Mouse (Mus musculus): ENCODE data around the gene Ftcd. TPM values are rescaled to one million over a fixed set of nuclear protein-coding genes. Genes with fewer than 3 reads are reported as not detected.
A peak's percentile ranks its signal among the peaks of the same experiment; 100 is the strongest.

Ftcd gene
- polyA plus RNA-seq, 1 experiment: not detected

GRCm38 (mm10) chr10:76612473-76612872 lies 37.0 kb downstream of the Ftcd start:
- Histone ChIP-seq H3K4me1 (ENCODE audit: control insufficient read depth, insufficient read depth, low read length) (no peaks in the 10 kb centered on the region), H3K4me3 (replicated peaks; ENCODE audit: insufficient read depth, low read depth, low read length) (no peak overlapping the region), H3K27me3 (ENCODE audit: control insufficient read depth, insufficient read depth, low read length) (no peaks in the 10 kb centered on the region), H3K27ac (ENCODE audit: insufficient read depth, low read length) (no peak overlapping the region)
- WGBS: 85% methylated on average over 7 of the region's 7 CpGs
- no peak for DNase-seq
- no peak for TF ChIP-seq POLR2A (IDR thresholded peaks at IDR 0.05; ENCODE audit: borderline replicate concordance, insufficient read depth, low read length)
- TF ChIP-seq CTCF (IDR thresholded peaks at IDR 0.05; ENCODE audit: borderline replicate concordance, insufficient read depth, low read depth, low read length): no peak

- Histone ChIP-seq H3K27me3 (ENCODE audit: control insufficient read depth, insufficient read depth, low read length) (no peaks in the 10 kb centered on the region; the same call in 1 of the 2 replicates), H3K4me1 (ENCODE audit: control insufficient read depth, insufficient read depth, low read length) (no peaks in the 10 kb centered on the region), H3K27ac (ENCODE audit: insufficient read depth, low read length) (no peak overlapping the region), H3K4me3 (replicated peaks; ENCODE audit: insufficient read depth, low read depth, low read length) (no peak overlapping the region)
- no peak for TF ChIP-seq POLR2A (IDR thresholded peaks at IDR 0.05; ENCODE audit: borderline replicate concordance, insufficient read depth, low read length)
- WGBS: 84% methylated on average over 4 of the region's 4 CpGs
- no peak for DNase-seq
Observed at GRCm38 (mm10) chr10:76622411-76622810, 47.0 kb downstream of the Ftcd start.

GRCm38 (mm10) chr10:76622928-76623680 lies 47.7 kb downstream of the Ftcd start, which contains the start of gene Col6a2:
Col6a2 (minus strand) TSS chr10:76623630.
- TF ChIP-seq CTCF (IDR thresholded peaks at IDR 0.05; ENCODE audit: borderline replicate concordance, insufficient read depth, low read depth, low read length): peak; percentile 41; the same call in 1 of the 2 replicates
- no peak for TF ChIP-seq POLR2A (IDR thresholded peaks at IDR 0.05; ENCODE audit: borderline replicate concordance, insufficient read depth, low read length)
- H3K4me3 ChIP-seq (replicated peaks; ENCODE audit: insufficient read depth, low read depth, low read length): peak within 1 kb of the TSS; percentile 43
- WGBS: 4% methylated on average over 31 of the region's 31 CpGs
- H3K4me1 ChIP-seq (ENCODE audit: control insufficient read depth, insufficient read depth, low read length): no peaks in the 10 kb centered on the region
- DNase-seq: peak; percentile 68 to 81
- H3K27me3 ChIP-seq (ENCODE audit: control insufficient read depth, insufficient read depth, low read length): no peaks in the 10 kb centered on the region; the same call in 1 of the 2 replicates
- H3K27ac ChIP-seq (ENCODE audit: insufficient read depth, low read length): no peak within 1 kb of the TSS

GRCm38 (mm10) chr10:76623734-76624133 lies 48.3 kb downstream of the Ftcd start:
- no peak for TF ChIP-seq CTCF (IDR thresholded peaks at IDR 0.05; ENCODE audit: borderline replicate concordance, insufficient read depth, low read depth, low read length)
- TF ChIP-seq POLR2A (IDR thresholded peaks at IDR 0.05; ENCODE audit: borderline replicate concordance, insufficient read depth, low read length): no peak
- Histone ChIP-seq H3K4me1 (ENCODE audit: control insufficient read depth, insufficient read depth, low read length) (no peaks in the 10 kb centered on the region), H3K4me3 (replicated peaks; ENCODE audit: insufficient read depth, low read depth, low read length) (no peak overlapping the region), H3K27ac (ENCODE audit: insufficient read depth, low read length) (no peak overlapping the region), H3K27me3 (ENCODE audit: control insufficient read depth, insufficient read depth, low read length) (no peaks in the 10 kb centered on the region; the same call in 1 of the 2 replicates)
- no peak for DNase-seq
- 34% methylated on average over 7 of the region's 7 CpGs for WGBS

- TF ChIP-seq POLR2A (IDR thresholded peaks at IDR 0.05; ENCODE audit: borderline replicate concordance, insufficient read depth, low read length) (no peak), CTCF (IDR thresholded peaks at IDR 0.05; ENCODE audit: borderline replicate concordance, insufficient read depth, low read depth, low read length) (no peak)
- no peak overlapping the region for H3K27ac ChIP-seq (ENCODE audit: insufficient read depth, low read length)
- no peak for DNase-seq
- WGBS: 35% methylated on average over 7 of the region's 7 CpGs
- H3K4me1 ChIP-seq (ENCODE audit: control insufficient read depth, insufficient read depth, low read length): no peaks in the 10 kb centered on the region
- H3K27me3 ChIP-seq (ENCODE audit: control insufficient read depth, insufficient read depth, low read length): no peaks in the 10 kb centered on the region; the same call in 1 of the 2 replicates
- no peak overlapping the region for H3K4me3 ChIP-seq (replicated peaks; ENCODE audit: insufficient read depth, low read depth, low read length)
Observed at GRCm38 (mm10) chr10:76624903-76625302, 49.5 kb downstream of the Ftcd start.

- no peak overlapping the region for H3K27ac ChIP-seq (ENCODE audit: insufficient read depth, low read length)
- no peak for DNase-seq
- no peaks in the 10 kb centered on the region; the same call in 1 of the 2 replicates for H3K27me3 ChIP-seq (ENCODE audit: control insufficient read depth, insufficient read depth, low read length)
- TF ChIP-seq POLR2A (IDR thresholded peaks at IDR 0.05; ENCODE audit: borderline replicate concordance, insufficient read depth, low read length) (no peak), CTCF (IDR thresholded peaks at IDR 0.05; ENCODE audit: borderline replicate concordance, insufficient read depth, low read depth, low read length) (no peak)
- H3K4me1 ChIP-seq (ENCODE audit: control insufficient read depth, insufficient read depth, low read length): no peaks in the 10 kb centered on the region
- 92% methylated on average over 5 of the region's 5 CpGs for WGBS
- no peak overlapping the region for H3K4me3 ChIP-seq (replicated peaks; ENCODE audit: insufficient read depth, low read depth, low read length)
Observed at GRCm38 (mm10) chr10:76627714-76628113, 52.3 kb downstream of the Ftcd start.

- H3K27me3 ChIP-seq (ENCODE audit: control insufficient read depth, insufficient read depth, low read length): no peaks in the 10 kb centered on the region
- TF ChIP-seq CTCF (IDR thresholded peaks at IDR 0.05; ENCODE audit: borderline replicate concordance, insufficient read depth, low read depth, low read length) (no peak), POLR2A (IDR thresholded peaks at IDR 0.05; ENCODE audit: borderline replicate concordance, insufficient read depth, low read length) (no peak)
- no peak overlapping the region for H3K4me3 ChIP-seq (replicated peaks; ENCODE audit: insufficient read depth, low read depth, low read length)
- H3K27ac ChIP-seq (ENCODE audit: insufficient read depth, low read length): no peak overlapping the region
- DNase-seq: no peak
- no peaks in the 10 kb centered on the region for H3K4me1 ChIP-seq (ENCODE audit: control insufficient read depth, insufficient read depth, low read length)
- WGBS: 93% methylated on average over 1 of the region's 1 CpGs
Observed at GRCm38 (mm10) chr10:76630657-76631056, 55.2 kb downstream of the Ftcd start.

- Histone ChIP-seq H3K27me3 (ENCODE audit: control insufficient read depth, insufficient read depth, low read length) (no peaks in the 10 kb centered on the region), H3K4me3 (replicated peaks; ENCODE audit: insufficient read depth, low read depth, low read length) (no peak overlapping the region), H3K27ac (ENCODE audit: insufficient read depth, low read length) (no peak overlapping the region), H3K4me1 (ENCODE audit: control insufficient read depth, insufficient read depth, low read length) (no peaks in the 10 kb centered on the region)
- WGBS: 80% methylated on average over 8 of the region's 8 CpGs
- TF ChIP-seq POLR2A (IDR thresholded peaks at IDR 0.05; ENCODE audit: borderline replicate concordance, insufficient read depth, low read length) (no peak), CTCF (IDR thresholded peaks at IDR 0.05; ENCODE audit: borderline replicate concordance, insufficient read depth, low read depth, low read length) (no peak)
- DNase-seq: no peak
Observed at GRCm38 (mm10) chr10:76632630-76633029, 57.2 kb downstream of the Ftcd start.

Measured in cerebellum, adult 2 months (tissue).